Mouse (Mus musculus) liver, embryonic 11.5 days (tissue): ENCODE results near the gene Mfsd6l. TPM values are rescaled to one million over a fixed set of nuclear protein-coding genes. Genes with fewer than 3 reads are reported as not detected.

ENCODE experiments used
- ATAC-seq: fragments of 200-750 bp; cut with Nextera tagmentation; replicated peaks from 2 replicates; pipeline ENCODE4 v1.8.0; 2017; ENCODE audit warnings: moderate number of reproducible peaks, mild to moderate bottlenecking, moderate TSS enrichment, moderate library complexity; ENCODE audit not compliant: low FRiP score
- DNase-seq: peaks from one replicate; pipeline ENCODE4 v3.0.0-alpha.2; 2017; ENCODE audit warnings: low spot score
- H3K27ac ChIP-seq: fragments of 300-500 bp; sonication (generic); 2 replicates; pipeline ENCODE4 v1.5.1; 2014; ENCODE audit warnings: mild to moderate bottlenecking, low read depth, low read length, control low read depth
- H3K27me3 ChIP-seq: fragments of 300-500 bp; sonication (generic); replicated peaks from 2 replicates; pipeline ENCODE4 v1.6.1; 2014; ENCODE audit warnings: low read length, mixed read lengths; ENCODE audit not compliant: control insufficient read depth, insufficient read depth
- H3K36me3 ChIP-seq: fragments of 300-500 bp; sonication (generic); 2 replicates; pipeline ENCODE4 v1.6.1; 2014; ENCODE audit warnings: mild to moderate bottlenecking, low read length, moderate library complexity, mixed read lengths; ENCODE audit not compliant: control insufficient read depth, insufficient read depth
- H3K4me1 ChIP-seq: fragments of 300-500 bp; sonication (generic); replicated peaks from 2 replicates; pipeline ENCODE4 v1.6.1; 2014; ENCODE audit warnings: low read length, mixed read lengths; ENCODE audit not compliant: control insufficient read depth, insufficient read depth
- H3K4me2 ChIP-seq: fragments of 300-500 bp; sonication (generic); 2 replicates; pipeline ENCODE4 v1.6.1; 2014; ENCODE audit warnings: mild to moderate bottlenecking, control low read depth, moderate library complexity
- H3K4me3 ChIP-seq: fragments of 300-500 bp; sonication (generic); 2 replicates; pipeline ENCODE4 v1.5.1; 2014; ENCODE audit warnings: low read depth, low read length, control low read depth
- H3K9ac ChIP-seq: fragments of 300-500 bp; sonication (generic); 2 replicates; pipeline ENCODE4 v1.6.1; 2014; ENCODE audit warnings: low read depth, low read length, control low read depth
- H3K9me3 ChIP-seq: fragments of 300-500 bp; sonication (generic); 2 replicates; pipeline ENCODE4 v1.6.1; 2016; ENCODE audit warnings: low read length, inconsistent platforms, mixed read lengths; ENCODE audit not compliant: control insufficient read depth
- WGBS: fragments of 180-500 bp; shearing (Covaris S2); extraction: QIAGEN DNeasy Blood & Tissue Kit; methylation state at CpG from one replicate; pipeline ENCODE4 v1.1.7; 2014; 5-methylcytosine and 5-hydroxymethylcytosine counted together
- polyA plus RNA-seq: library from polyadenylated mRNA; unstranded; fragments of >200 nt; fragmentation: Nextera tagmentation; extraction: Ambion mirVana; gene quantifications from 2 replicates; pipeline ENCODE4 v1.2.1, GENCODE M21; 2014

Gene Mfsd6l
- polyA plus RNA-seq, 1 experiment from 2014 or later = not detected

GRCm38 (mm10) chr11:68585890-68586289 lies 29.9 kb downstream of the Mfsd6l start:
- Histone ChIP-seq H3K4me1 (no peaks in the 10 kb centered on the region), H3K36me3 (no peaks in the 10 kb centered on the region), H3K9ac (no peak overlapping the region), H3K9me3 (no peaks in the 10 kb centered on the region), H3K27ac (no peak overlapping the region), H3K4me2 (no peak overlapping the region), H3K4me3 (no peak overlapping the region), H3K27me3 (no peaks in the 10 kb centered on the region)
- ATAC-seq (no peak), DNase-seq (no peak)
- 26% methylated on average over 3 of the region's 3 CpGs for WGBS

GRCm38 (mm10) chr11:68586721-68587120 lies 30.7 kb downstream of the Mfsd6l start, which contains the start of gene Ccdc42:
Ccdc42 (plus strand) TSS chr11:68587021.
- WGBS = 72% methylated on average over 5 of the region's 5 CpGs
- H3K4me1 ChIP-seq = no peaks in the 10 kb centered on the region
- H3K4me3 ChIP-seq = no peak within 1 kb of the TSS
- H3K27me3 ChIP-seq = no peaks in the 10 kb centered on the region
- H3K4me2 ChIP-seq = no peak within 1 kb of the TSS
- DNase-seq (no peak), ATAC-seq (no peak)
- H3K36me3 ChIP-seq = no peaks in the 10 kb centered on the region
- H3K27ac ChIP-seq = no peak within 1 kb of the TSS
- H3K9ac ChIP-seq = no peak within 1 kb of the TSS
- H3K9me3 ChIP-seq = no peaks in the 10 kb centered on the region

DNA sequence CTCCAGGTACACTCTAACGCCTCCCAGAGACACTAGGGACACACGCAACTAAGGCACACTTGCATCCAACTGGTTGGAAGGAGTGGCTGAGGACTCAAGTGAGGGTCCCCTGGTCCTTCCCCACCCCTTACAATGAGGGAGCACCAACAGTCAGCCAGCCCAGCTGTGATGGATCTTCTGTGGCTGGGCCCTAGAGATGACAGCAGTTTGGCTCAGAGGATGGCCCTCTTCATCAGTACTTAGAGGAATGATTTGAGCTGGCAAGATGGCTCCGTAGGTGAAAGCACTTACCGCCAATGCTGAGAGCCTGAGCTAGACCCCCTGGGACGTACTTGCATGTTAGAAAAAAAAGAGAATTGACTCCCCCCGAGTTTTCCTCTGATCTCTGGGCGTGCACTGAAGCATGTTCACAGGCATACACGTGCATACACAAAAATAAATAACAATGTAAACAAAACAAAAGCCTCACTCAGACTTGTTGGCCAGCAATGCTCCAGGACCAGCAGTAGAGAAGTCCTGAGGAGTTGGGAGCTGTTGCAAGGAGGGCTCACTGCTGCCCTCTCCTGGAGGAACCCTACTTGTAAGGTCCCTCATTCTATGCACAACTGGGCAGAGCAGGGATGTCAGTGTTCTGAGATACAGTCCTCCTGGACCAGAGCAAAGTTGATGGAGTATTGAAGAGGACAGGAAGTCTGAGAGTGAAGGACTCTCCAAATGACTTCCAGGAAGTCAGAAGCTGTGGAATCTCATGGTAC lies 33.2 kb downstream of the Mfsd6l start:
- Histone ChIP-seq H3K9ac (no peak overlapping the region), H3K4me2 (no peak overlapping the region), H3K4me1 (no peaks in the 10 kb centered on the region), H3K4me3 (no peak overlapping the region), H3K36me3 (no peaks in the 10 kb centered on the region), H3K9me3 (no peaks in the 10 kb centered on the region), H3K27me3 (no peaks in the 10 kb centered on the region), H3K27ac (no peak overlapping the region)
- DNase-seq (no peak), ATAC-seq (no peak)
- 62% methylated on average over 8 of the region's 8 CpGs for WGBS

- H3K27me3 ChIP-seq = no peaks in the 10 kb centered on the region
- ATAC-seq = no peak
- no peak overlapping the region for H3K4me2 ChIP-seq
- no peaks in the 10 kb centered on the region for H3K9me3 ChIP-seq
- H3K4me1 ChIP-seq = no peaks in the 10 kb centered on the region
- H3K27ac ChIP-seq = no peak overlapping the region; the same call in 1 of the 2 replicates
- 28% methylated on average over 5 of the region's 5 CpGs for WGBS
- DNase-seq = no peak
- no peak overlapping the region for H3K4me3 ChIP-seq
- H3K36me3 ChIP-seq = no peaks in the 10 kb centered on the region
- H3K9ac ChIP-seq = no peak overlapping the region
Measured at GRCm38 (mm10) chr11:68591708-68592107, 35.7 kb downstream of the Mfsd6l start.

DNA sequence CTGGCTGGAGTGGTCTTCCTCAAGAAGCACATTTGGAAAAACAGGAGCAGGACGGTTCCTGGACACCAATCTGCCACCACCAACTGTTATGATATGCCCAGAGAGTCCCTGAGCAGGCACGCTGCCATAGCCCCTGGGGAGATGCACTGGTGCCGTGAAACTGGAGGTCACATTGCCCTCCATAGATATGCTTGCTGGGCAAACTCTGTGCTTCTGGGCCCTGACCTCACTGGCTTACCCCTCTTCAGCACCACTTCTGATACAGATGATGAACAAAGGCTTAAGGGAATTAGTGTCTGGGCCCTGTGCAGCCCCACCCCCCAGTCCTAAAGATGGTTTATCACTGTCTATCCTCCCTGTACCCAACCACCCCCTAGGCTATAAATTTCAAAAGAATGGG lies 37.3 kb downstream of the Mfsd6l start:
- H3K27me3 ChIP-seq = no peaks in the 10 kb centered on the region
- H3K4me2 ChIP-seq = no peak overlapping the region
- no peak overlapping the region for H3K4me3 ChIP-seq
- no peak overlapping the region for H3K9ac ChIP-seq
- no peaks in the 10 kb centered on the region for H3K9me3 ChIP-seq
- DNase-seq = no peak
- ATAC-seq = no peak
- no peak overlapping the region for H3K27ac ChIP-seq
- no peaks in the 10 kb centered on the region for H3K36me3 ChIP-seq
- no peaks in the 10 kb centered on the region for H3K4me1 ChIP-seq
- 50% methylated on average over 3 of the region's 3 CpGs for WGBS

GRCm38 (mm10) chr11:68597912-68598311 lies 41.9 kb downstream of the Mfsd6l start:
- no peaks in the 10 kb centered on the region for H3K9me3 ChIP-seq
- H3K4me2 ChIP-seq = no peak overlapping the region
- H3K9ac ChIP-seq = no peak overlapping the region
- no peak overlapping the region for H3K4me3 ChIP-seq
- DNase-seq (no peak), ATAC-seq (no peak)
- H3K4me1 ChIP-seq = peaks cover 20% of the 10 kb centered on the region
- no peak overlapping the region for H3K27ac ChIP-seq
- H3K36me3 ChIP-seq = no peaks in the 10 kb centered on the region
- WGBS = 78% methylated on average over 2 of the region's 2 CpGs
- H3K27me3 ChIP-seq = no peaks in the 10 kb centered on the region; the same call in 1 of the 2 replicates

- ATAC-seq = no peak
- Histone ChIP-seq H3K36me3 (no peaks in the 10 kb centered on the region), H3K9me3 (no peaks in the 10 kb centered on the region), H3K4me2 (no peak overlapping the region), H3K27ac (peak overlapping the region; percentile 54; the same call in 1 of the 2 replicates), H3K4me3 (no peak overlapping the region), H3K9ac (no peak overlapping the region), H3K27me3 (no peaks in the 10 kb centered on the region; the same call in 1 of the 2 replicates), H3K4me1 (peaks cover 20% of the 10 kb centered on the region)
- no peak for DNase-seq
- 54% methylated on average over 6 of the region's 6 CpGs for WGBS
Measured at GRCm38 (mm10) chr11:68600551-68601021, 44.6 kb downstream of the Mfsd6l start.

DNA sequence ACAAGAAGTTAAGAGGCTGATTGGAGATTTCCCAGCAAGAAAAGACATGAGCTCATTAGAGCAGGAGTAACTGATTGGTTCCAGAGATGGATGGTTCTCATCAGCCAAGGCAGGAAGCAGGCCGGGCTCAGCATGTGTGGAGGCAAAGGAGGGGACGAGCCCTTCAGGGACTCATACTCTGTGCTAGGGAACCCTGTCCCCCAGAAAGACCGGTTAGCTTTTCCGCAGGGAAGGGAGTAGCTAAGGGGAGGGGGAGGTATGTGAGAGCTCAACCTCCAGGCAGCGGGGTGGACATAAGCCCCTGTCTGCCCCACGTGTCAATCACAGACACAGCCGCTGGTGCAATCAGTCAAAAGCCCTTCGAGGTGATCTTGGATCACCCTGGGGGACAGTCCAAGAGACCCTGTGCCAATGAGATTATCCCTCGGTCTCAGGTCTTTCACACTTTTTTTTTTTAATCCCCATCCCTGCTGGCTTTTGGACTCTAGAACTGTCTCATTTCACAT lies 45.6 kb downstream of the Mfsd6l start:
- 20% methylated on average over 9 of the region's 9 CpGs for WGBS
- peak overlapping the region; percentile 54 for H3K27ac ChIP-seq
- no peaks in the 10 kb centered on the region; the same call in 1 of the 2 replicates for H3K27me3 ChIP-seq
- H3K4me1 ChIP-seq = peaks cover 20% of the 10 kb centered on the region
- no peaks in the 10 kb centered on the region for H3K36me3 ChIP-seq
- DNase-seq = no peak
- H3K4me2 ChIP-seq = no peak overlapping the region
- no peak for ATAC-seq
- H3K9ac ChIP-seq = no peak overlapping the region
- H3K4me3 ChIP-seq = no peak overlapping the region
- H3K9me3 ChIP-seq = no peaks in the 10 kb centered on the region
